Mouse (Mus musculus) Muller cell, postnatal 12 days (primary cell): ENCODE data around the gene Olfr557.
A peak's percentile ranks its signal among the peaks of the same experiment; 100 is the strongest.

Experiments used
- DNase-seq: peaks from one replicate; pipeline ENCODE4 v3.0.0-alpha.2; 2015; ENCODE audit errors: inconsistent ontology term

The Olfr557 gene

GRCm38 (mm10) chr7:102695358-102696125 lies at the start of gene Olfr557:
Gene Olfr557, plus strand, starts transcription at chr7:102695910.
- peak; percentile 11 for DNase-seq

- no peak for DNase-seq
These were observed 37.2 kb upstream of the Olfr557 start, which contains the start of gene Olfr555 for GRCm38 (mm10) chr7:102658523-102658922. Gene Olfr555, plus strand, starts transcription at chr7:102658823.

- DNase-seq = peak; percentile 17
These were observed 31.1 kb upstream of the Olfr557 start, which contains the start of gene Olfr556 for GRCm38 (mm10) chr7:102664599-102664998. Gene Olfr556, plus strand, starts transcription at chr7:102664899.

- DNase-seq = no peak
These were observed 30.3 kb upstream of the Olfr557 start for GRCm38 (mm10) chr7:102665378-102665777.

- no peak for DNase-seq
These were observed 19.5 kb upstream of the Olfr557 start for GRCm38 (mm10) chr7:102676225-102676624.

GRCm38 (mm10) chr7:102681916-102682315 lies 13.8 kb upstream of the Olfr557 start:
- DNase-seq = no peak

GRCm38 (mm10) chr7:102686944-102687501 lies 8.7 kb upstream of the Olfr557 start, which contains the start of gene Trim68:
Gene Trim68, minus strand, starts transcription at chr7:102687327.
- peak; percentile 92 for DNase-seq

GRCm38 (mm10) chr7:102698461-102698860 lies 2.8 kb downstream of the Olfr557 start:
- no peak for DNase-seq

GRCm38 (mm10) chr7:102701915-102702314 lies 6.2 kb downstream of the Olfr557 start, which contains the start of gene Olfr558:
Gene Olfr558, plus strand, starts transcription at chr7:102702215.
- no peak for DNase-seq

- no peak for DNase-seq
These were observed 23.3 kb downstream of the Olfr557 start, which contains the start of gene Olfr33 for GRCm38 (mm10) chr7:102718970-102719369. Gene Olfr33, minus strand, starts transcription at chr7:102719070.

GRCm38 (mm10) chr7:102727391-102727790 lies 31.7 kb downstream of the Olfr557 start, which contains the start of gene Olfr559:
Gene Olfr559, minus strand, starts transcription at chr7:102727491.
- DNase-seq = no peak

GRCm38 (mm10) chr7:102733793-102734192 lies 38.1 kb downstream of the Olfr557 start:
- DNase-seq = no peak

GRCm38 (mm10) chr7:102737705-102738104 lies 42.0 kb downstream of the Olfr557 start:
- no peak for DNase-seq
